Mouse (Mus musculus): ENCODE data around the gene Stxbp6.

DNA sequence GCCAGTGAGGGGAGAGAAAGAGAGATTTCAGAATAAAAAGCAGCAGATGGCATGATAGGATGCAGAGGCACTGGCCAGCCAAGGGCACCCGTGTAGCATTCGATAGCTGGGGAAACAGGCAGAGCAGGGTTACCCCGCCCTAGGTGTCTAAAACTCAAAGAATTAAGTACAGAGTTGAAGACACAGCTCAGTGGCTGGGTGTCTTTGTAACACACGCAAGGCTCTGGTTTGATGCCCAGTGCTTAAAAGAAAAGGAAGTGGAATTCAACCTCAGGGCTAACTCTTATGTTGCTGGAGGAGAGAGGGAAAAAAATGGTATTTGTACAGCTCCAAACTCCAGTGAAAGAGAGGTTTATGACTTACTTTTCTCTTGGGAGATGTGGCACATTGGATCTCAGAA, 68.5 kb downstream of the Stxbp6 start:
- no peak for TF ChIP-seq CTCF (IDR thresholded peaks at IDR 0.05; ENCODE audit: control insufficient read depth, insufficient read depth, insufficient read length)
- no peak for TF ChIP-seq MYOD1 (IDR thresholded peaks at IDR 0.05; ENCODE audit: control insufficient read depth, insufficient read length, low read depth)
- TF ChIP-seq USF1 (IDR thresholded peaks at IDR 0.05; ENCODE audit: low read depth): no peak
- no peak for TF ChIP-seq MAX (IDR thresholded peaks at IDR 0.05)
- TF ChIP-seq MYOG (IDR thresholded peaks at IDR 0.05; ENCODE audit: control insufficient read depth, extremely low read depth, insufficient read length): no peak
- TF ChIP-seq CEBPB (IDR thresholded peaks at IDR 0.05; ENCODE audit: low read depth): no peak
